Mouse (Mus musculus) heart, embryonic 16.5 days (tissue): ENCODE results near the gene Olfr1440. TPM values are rescaled to one million over a fixed set of nuclear protein-coding genes. Genes with fewer than 3 reads are reported as not detected.

Source experiments
- ATAC-seq: fragments of 200-750 bp; cut with Nextera tagmentation; replicated peaks from 2 replicates; pipeline ENCODE4 v1.8.0; 2017; ENCODE audit warnings: moderate number of reproducible peaks; ENCODE audit not compliant: insufficient read depth, low FRiP score; ENCODE audit errors: extremely low read depth
- H3K27ac ChIP-seq: fragments of 300-500 bp; sonication (generic); 2 replicates; pipeline ENCODE4 v1.5.1; 2014; ENCODE audit warnings: mild to moderate bottlenecking, low read length, control low read depth, moderate library complexity
- H3K27me3 ChIP-seq: fragments of 300-500 bp; sonication (generic); 2 replicates; pipeline ENCODE4 v1.6.1; 2014; ENCODE audit warnings: low read length, mixed read lengths; ENCODE audit not compliant: control insufficient read depth, insufficient read depth
- H3K36me3 ChIP-seq: fragments of 300-500 bp; sonication (generic); 2 replicates; pipeline ENCODE4 v1.6.1; 2014; ENCODE audit not compliant: control insufficient read depth, insufficient read depth
- H3K4me1 ChIP-seq: fragments of 300-500 bp; sonication (generic); 2 replicates; pipeline ENCODE4 v1.6.1; 2014; ENCODE audit warnings: low read length, mixed read lengths; ENCODE audit not compliant: control insufficient read depth, insufficient read depth
- H3K4me2 ChIP-seq: fragments of 300-500 bp; sonication (generic); 2 replicates; pipeline ENCODE4 v1.6.1; 2014; ENCODE audit warnings: low read depth, mild to moderate bottlenecking, control low read depth, low read length
- H3K4me3 ChIP-seq: fragments of 300-500 bp; sonication (generic); 2 replicates; pipeline ENCODE4 v1.5.1; 2014; ENCODE audit warnings: mild to moderate bottlenecking, control low read depth, low read length
- H3K9ac ChIP-seq: fragments of 300-500 bp; sonication (generic); 2 replicates; pipeline ENCODE4 v1.6.1; 2014; ENCODE audit warnings: low read length, control low read depth
- H3K9me3 ChIP-seq: fragments of 300-500 bp; sonication (generic); replicated peaks from 2 replicates; pipeline ENCODE4 v1.6.1; 2016; ENCODE audit warnings: low read length; ENCODE audit not compliant: control insufficient read depth
- WGBS: fragments of 180-500 bp; shearing (Covaris S2); extraction: QIAGEN DNeasy Blood & Tissue Kit; methylation state at CpG from one replicate; pipeline ENCODE4 v1.1.7; 2014; 5-methylcytosine and 5-hydroxymethylcytosine counted together
- polyA plus RNA-seq: library from polyadenylated mRNA; unstranded; fragments of >200 nt; fragmentation: Nextera tagmentation; extraction: Ambion mirVana; gene quantifications from 2 replicates; pipeline ENCODE4 v1.2.1, GENCODE M21; 2015

Gene Olfr1440
- not detected in 2 replicates for polyA plus RNA-seq

GRCm38 (mm10) chr19:12386979-12387378 is at the start of gene Olfr1440:
Gene Olfr1440 (plus strand): TSS chr19:12387279.
- H3K4me2 ChIP-seq = no peak within 1 kb of the TSS
- no peak within 1 kb of the TSS for H3K4me3 ChIP-seq
- 69% methylated on average over 2 of the region's 2 CpGs for WGBS
- no peaks in the 10 kb centered on the region for H3K4me1 ChIP-seq
- H3K9ac ChIP-seq = no peak within 1 kb of the TSS
- H3K27me3 ChIP-seq = no peaks in the 10 kb centered on the region
- no peaks in the 10 kb centered on the region for H3K9me3 ChIP-seq
- no peak within 1 kb of the TSS for H3K27ac ChIP-seq
- no peaks in the 10 kb centered on the region for H3K36me3 ChIP-seq
- ATAC-seq = no peak

GRCm38 (mm10) chr19:12373004-12373403 is 14.1 kb upstream of the Olfr1440 start:
- WGBS = 60% methylated on average over 3 of the region's 3 CpGs
- H3K4me3 ChIP-seq = no peak overlapping the region

GRCm38 (mm10) chr19:12374465-12375025 is 12.5 kb upstream of the Olfr1440 start:
- Histone ChIP-seq H3K27ac (no peak overlapping the region), H3K36me3 (no peaks in the 10 kb centered on the region), H3K9ac (no peak overlapping the region), H3K27me3 (no peaks in the 10 kb centered on the region), H3K4me3 (no peak overlapping the region), H3K9me3 (no peaks in the 10 kb centered on the region), H3K4me2 (no peak overlapping the region), H3K4me1 (no peaks in the 10 kb centered on the region)
- no peak for ATAC-seq
- WGBS = 56% methylated on average over 2 of the region's 2 CpGs

More at GRCm38 (mm10) chr19:12373004-12373403, 14.1 kb upstream of the Olfr1440 start:
- Histone ChIP-seq H3K9me3 (no peaks in the 10 kb centered on the region), H3K4me1 (no peaks in the 10 kb centered on the region), H3K9ac (no peak overlapping the region), H3K4me2 (no peak overlapping the region), H3K36me3 (no peaks in the 10 kb centered on the region), H3K27me3 (no peaks in the 10 kb centered on the region), H3K27ac (no peak overlapping the region)
- no peak for ATAC-seq

GRCm38 (mm10) chr19:12413737-12414136 is 26.7 kb downstream of the Olfr1440 start:
- Histone ChIP-seq H3K27ac (no peak overlapping the region), H3K27me3 (no peaks in the 10 kb centered on the region), H3K36me3 (no peaks in the 10 kb centered on the region), H3K9me3 (no peaks in the 10 kb centered on the region), H3K4me1 (no peaks in the 10 kb centered on the region), H3K9ac (no peak overlapping the region), H3K4me3 (no peak overlapping the region), H3K4me2 (no peak overlapping the region)
- no peak for ATAC-seq

- Histone ChIP-seq H3K36me3 (no peaks in the 10 kb centered on the region), H3K9me3 (no peaks in the 10 kb centered on the region), H3K4me2 (no peak within 1 kb of the TSS), H3K4me1 (no peaks in the 10 kb centered on the region), H3K27ac (no peak within 1 kb of the TSS), H3K27me3 (no peaks in the 10 kb centered on the region), H3K9ac (no peak within 1 kb of the TSS), H3K4me3 (no peak within 1 kb of the TSS)
- ATAC-seq = no peak
Measured at GRCm38 (mm10) chr19:12417361-12417760, 30.3 kb downstream of the Olfr1440 start, which contains the start of gene Olfr1441. Gene Olfr1441 (plus strand): TSS chr19:12417433.

- Histone ChIP-seq H3K27me3 (no peaks in the 10 kb centered on the region), H3K9ac (no peak overlapping the region), H3K9me3 (no peaks in the 10 kb centered on the region), H3K4me1 (no peaks in the 10 kb centered on the region), H3K27ac (no peak overlapping the region), H3K4me2 (no peak overlapping the region), H3K4me3 (no peak overlapping the region), H3K36me3 (no peaks in the 10 kb centered on the region)
- ATAC-seq = no peak
- WGBS = 67% methylated on average over 3 of the region's 3 CpGs
Measured at GRCm38 (mm10) chr19:12418312-12418711, 31.2 kb downstream of the Olfr1440 start.

GRCm38 (mm10) chr19:12420555-12420954 is 33.5 kb downstream of the Olfr1440 start:
- Histone ChIP-seq H3K36me3 (no peaks in the 10 kb centered on the region), H3K4me1 (no peaks in the 10 kb centered on the region), H3K9me3 (no peaks in the 10 kb centered on the region), H3K4me3 (no peak overlapping the region), H3K9ac (no peak overlapping the region), H3K27me3 (no peaks in the 10 kb centered on the region), H3K4me2 (no peak overlapping the region), H3K27ac (no peak overlapping the region)
- ATAC-seq = no peak
- WGBS = 68% methylated on average over 6 of the region's 6 CpGs

- 76% methylated on average over 1 of the region's 1 CpGs for WGBS
- no peak for ATAC-seq
Measured at GRCm38 (mm10) chr19:12421680-12422079, 34.6 kb downstream of the Olfr1440 start.

GRCm38 (mm10) chr19:12427101-12427500 is 40.0 kb downstream of the Olfr1440 start:
- H3K27me3 ChIP-seq = no peaks in the 10 kb centered on the region
- H3K27ac ChIP-seq = no peak overlapping the region
- H3K4me1 ChIP-seq = no peaks in the 10 kb centered on the region
- no peak overlapping the region for H3K4me2 ChIP-seq
- no peak overlapping the region for H3K9ac ChIP-seq
- 76% methylated on average over 5 of the region's 5 CpGs for WGBS
- H3K9me3 ChIP-seq = no peaks in the 10 kb centered on the region
- no peak overlapping the region for H3K4me3 ChIP-seq
- H3K36me3 ChIP-seq = no peaks in the 10 kb centered on the region
- no peak for ATAC-seq

More at GRCm38 (mm10) chr19:12421680-12422079, 34.6 kb downstream of the Olfr1440 start:
- Histone ChIP-seq H3K9ac (no peak overlapping the region), H3K27ac (no peak overlapping the region), H3K4me1 (no peaks in the 10 kb centered on the region), H3K9me3 (no peaks in the 10 kb centered on the region), H3K36me3 (no peaks in the 10 kb centered on the region), H3K27me3 (no peaks in the 10 kb centered on the region), H3K4me2 (no peak overlapping the region), H3K4me3 (no peak overlapping the region)
